Mouse (Mus musculus) olfactory bulb, adult 2 months (tissue): ENCODE measurements around the gene Got1. TPM values are rescaled to one million over a fixed set of nuclear protein-coding genes. Genes with fewer than 3 reads are reported as not detected.

Experiments used
- H3K27ac ChIP-seq: fragments of 200-500 bp; 2 replicates; pipeline ENCODE4 v1.5.1; 2012; ENCODE audit warnings: low read depth, low read length; ENCODE audit not compliant: insufficient read depth
- H3K4me1 ChIP-seq: fragments of 200-500 bp; 2 replicates; pipeline ENCODE4 v1.6.1; 2012; ENCODE audit warnings: low read length; ENCODE audit not compliant: control insufficient read depth, insufficient read depth
- H3K4me3 ChIP-seq: fragments of 200-500 bp; 2 replicates; pipeline ENCODE4 v1.5.1; 2012; ENCODE audit warnings: mild to moderate bottlenecking, low read depth, low read length, moderate library complexity; ENCODE audit not compliant: insufficient read depth
- CTCF ChIP-seq: fragments of 200-500 bp; IDR thresholded peaks from 2 replicates; pipeline ENCODE4 v1.5.1; 2012; ENCODE audit warnings: low read depth, mild to moderate bottlenecking, low read length, moderate library complexity; ENCODE audit not compliant: insufficient read depth
- POLR2A ChIP-seq: fragments of 200-500 bp; IDR thresholded peaks from 2 replicates; pipeline ENCODE4 v1.6.1; 2012; ENCODE audit warnings: mild to moderate bottlenecking, low read depth, low read length, moderate library complexity; ENCODE audit not compliant: insufficient read depth
- WGBS: fragments of 180-500 bp; shearing (Covaris S2); methylation state at CpG from one replicate; pipeline ENCODE4 v1.1.7; 2018; 5-methylcytosine and 5-hydroxymethylcytosine counted together
- polyA plus RNA-seq: library from polyadenylated mRNA; stranded (reverse); fragments of >200 nt; gene quantifications from 2 replicates; pipeline ENCODE4 v1.2.4, GENCODE M21; 2012; ENCODE audit warnings: low replicate concordance; ENCODE audit not compliant: missing spikeins, insufficient read depth, insufficient read length

Got1 gene
- polyA plus RNA-seq, 1 experiment: not detected

DNA sequence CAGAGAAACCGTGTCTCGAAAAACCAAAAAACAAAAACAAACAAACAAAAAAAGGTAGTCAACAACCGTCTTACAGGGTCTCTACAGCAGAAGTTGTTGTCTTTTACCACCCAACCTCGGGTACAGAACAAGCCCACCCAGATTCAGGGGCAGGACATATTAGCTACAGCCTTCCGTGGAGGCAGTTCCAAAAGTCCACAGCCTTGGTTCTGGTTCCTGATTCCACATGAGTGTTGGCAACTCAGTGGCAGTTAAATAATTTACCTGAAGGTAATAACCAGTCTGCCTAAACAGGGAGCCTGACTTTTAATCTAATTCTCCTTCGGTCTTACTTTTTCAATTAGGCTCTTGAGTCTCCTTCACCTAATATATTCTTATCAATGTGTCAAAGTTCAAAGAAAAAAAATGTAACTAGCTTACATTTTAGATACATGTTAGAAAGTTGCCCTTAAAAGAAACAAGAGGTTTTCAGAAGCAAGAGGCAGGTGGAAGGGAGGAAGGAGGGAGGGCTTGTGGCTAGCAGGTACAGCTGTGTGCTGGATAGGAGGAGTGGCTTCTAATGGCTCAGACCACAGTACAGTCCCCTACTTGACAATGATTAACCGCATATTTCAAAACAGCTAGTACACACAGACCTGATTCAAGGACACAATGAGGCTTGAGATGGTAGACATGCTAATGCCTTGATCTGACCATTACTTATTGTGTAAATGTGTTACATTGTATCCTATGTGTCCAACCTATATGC, 60.7 kb downstream of the Got1 start:
- no peak overlapping the region for H3K4me3 ChIP-seq
- H3K4me1 ChIP-seq: peaks cover 12% of the 10 kb centered on the region

DNA sequence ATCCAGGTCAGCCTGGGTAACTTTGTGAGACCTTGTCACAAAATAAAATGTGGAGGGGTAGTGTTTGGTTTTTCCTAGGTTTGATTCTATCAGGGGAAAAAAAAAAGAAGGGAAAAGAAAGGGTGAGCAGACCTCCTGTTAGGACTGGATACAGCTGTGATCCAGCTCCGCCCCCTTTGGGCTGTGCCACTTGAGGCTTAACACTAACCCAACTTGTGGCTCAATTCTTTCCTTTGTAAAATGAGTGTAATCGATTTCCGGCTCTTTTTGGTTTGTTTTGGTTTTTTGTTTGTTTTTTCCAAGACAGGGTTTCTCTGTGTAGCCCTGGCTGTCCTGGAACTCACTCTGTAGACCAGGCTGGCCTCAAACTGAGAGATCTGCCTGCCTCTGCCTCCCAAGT, 62.3 kb downstream of the Got1 start:
- TF ChIP-seq CTCF (no peak), POLR2A (no peak)
- no peak overlapping the region for H3K4me3 ChIP-seq
- H3K4me1 ChIP-seq: peaks cover 9% of the 10 kb centered on the region
- WGBS: 93% methylated on average over 3 of the region's 3 CpGs
- no peak overlapping the region for H3K27ac ChIP-seq

More for the DNA sequence above, 60.7 kb downstream of the Got1 start:
- H3K27ac ChIP-seq: no peak overlapping the region
- TF ChIP-seq POLR2A: no peak
- 90% methylated on average over 7 of the region's 7 CpGs for WGBS

DNA sequence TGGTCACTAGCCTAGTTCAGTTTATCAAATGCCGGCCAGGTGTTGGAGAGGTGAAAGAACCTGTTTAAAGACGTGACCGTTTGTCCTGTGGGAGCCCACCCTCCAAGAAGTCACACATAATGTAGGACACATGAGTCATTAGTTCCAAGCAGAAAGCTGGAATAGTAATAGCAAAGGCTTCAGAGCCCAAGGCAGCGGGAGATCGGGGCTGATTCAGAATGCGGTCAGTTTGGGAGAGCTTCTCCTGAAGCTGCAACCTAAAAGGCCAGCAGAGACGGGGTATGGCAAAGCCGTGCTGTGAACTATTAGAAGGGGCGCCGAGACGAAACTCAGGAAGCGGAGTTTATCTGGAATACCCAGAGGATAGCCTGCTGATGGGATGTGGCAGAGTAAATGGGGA, 63.9 kb downstream of the Got1 start:
- no peak for TF ChIP-seq CTCF
- no peak for TF ChIP-seq POLR2A
- WGBS: 71% methylated on average over 12 of the region's 12 CpGs
- no peak overlapping the region for H3K27ac ChIP-seq
- H3K4me1 ChIP-seq: peaks cover 3% of the 10 kb centered on the region
- no peak overlapping the region for H3K4me3 ChIP-seq

DNA sequence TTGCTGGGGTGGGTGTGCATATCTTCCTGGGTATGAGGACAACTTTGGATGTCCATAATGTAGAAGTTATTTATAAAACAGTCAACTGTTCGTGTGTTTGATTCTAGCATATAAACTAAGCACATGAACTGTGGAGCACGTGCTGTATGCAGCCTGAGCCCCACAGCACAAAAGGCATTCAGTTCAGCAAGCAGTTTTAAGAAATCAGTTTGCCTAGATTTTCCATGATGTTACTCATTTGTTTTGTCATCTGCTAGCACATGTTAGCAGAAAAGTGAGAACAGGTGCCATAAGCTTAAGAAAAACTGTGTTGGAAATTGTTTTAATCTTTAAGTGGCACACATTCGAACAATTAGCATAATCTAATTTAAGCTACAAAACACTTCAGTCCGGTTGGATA, 64.5 kb downstream of the Got1 start:
- 37% methylated on average over 4 of the region's 4 CpGs for WGBS

DNA sequence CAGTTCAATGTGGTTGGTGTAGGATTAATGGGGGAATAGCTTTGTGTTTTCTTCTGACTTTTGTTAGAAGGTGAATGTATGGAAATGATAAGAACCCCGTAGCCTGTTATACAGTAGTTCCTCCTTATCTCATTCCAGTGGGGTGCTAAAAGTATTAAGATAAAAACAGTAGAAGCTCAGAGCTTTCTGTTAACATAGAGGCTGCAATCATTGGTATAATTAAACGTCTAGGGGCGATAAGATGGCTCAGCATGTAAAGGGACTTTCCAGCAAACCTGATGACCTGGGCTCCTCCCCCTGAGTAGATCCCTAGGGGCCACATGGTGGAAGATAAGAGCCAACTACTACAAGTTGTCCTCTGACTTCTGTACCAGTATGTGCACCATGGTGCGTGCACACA, 71.4 kb downstream of the Got1 start:
- 63% methylated on average over 4 of the region's 4 CpGs for WGBS
- TF ChIP-seq POLR2A (no peak), CTCF (no peak)
- Histone ChIP-seq H3K4me3 (no peak overlapping the region), H3K27ac (no peak overlapping the region), H3K4me1 (no peaks in the 10 kb centered on the region)

More for the DNA sequence above, 64.5 kb downstream of the Got1 start:
- TF ChIP-seq POLR2A: no peak
- no peak for TF ChIP-seq CTCF
- peaks cover 3% of the 10 kb centered on the region for H3K4me1 ChIP-seq
- H3K27ac ChIP-seq: no peak overlapping the region
- no peak overlapping the region for H3K4me3 ChIP-seq

DNA sequence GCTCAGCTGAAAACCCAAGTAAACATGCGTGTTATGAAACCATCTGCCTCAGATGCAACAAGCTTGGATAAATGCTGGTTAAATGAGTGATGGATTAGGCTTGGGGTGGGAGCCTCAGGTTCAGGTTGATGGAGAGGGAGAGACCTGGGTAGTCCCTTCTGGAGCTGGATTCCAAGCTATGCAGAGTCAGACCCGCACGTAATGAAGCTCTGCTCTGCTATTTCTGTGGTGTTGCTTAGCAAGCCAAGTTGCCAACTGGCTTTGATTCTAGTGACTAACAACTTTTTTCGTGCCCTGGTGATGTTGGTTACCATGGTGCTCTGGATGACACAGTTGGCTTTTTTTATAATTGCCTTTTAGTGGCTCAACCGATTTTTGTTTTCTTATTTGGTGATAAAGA, 72.2 kb downstream of the Got1 start:
- Histone ChIP-seq H3K27ac (peak overlapping the region; percentile 96), H3K4me1 (no peaks in the 10 kb centered on the region), H3K4me3 (no peak overlapping the region; the same call in 1 of the 2 replicates)
- TF ChIP-seq CTCF (no peak), POLR2A (no peak)
- WGBS: 26% methylated on average over 5 of the region's 5 CpGs

DNA sequence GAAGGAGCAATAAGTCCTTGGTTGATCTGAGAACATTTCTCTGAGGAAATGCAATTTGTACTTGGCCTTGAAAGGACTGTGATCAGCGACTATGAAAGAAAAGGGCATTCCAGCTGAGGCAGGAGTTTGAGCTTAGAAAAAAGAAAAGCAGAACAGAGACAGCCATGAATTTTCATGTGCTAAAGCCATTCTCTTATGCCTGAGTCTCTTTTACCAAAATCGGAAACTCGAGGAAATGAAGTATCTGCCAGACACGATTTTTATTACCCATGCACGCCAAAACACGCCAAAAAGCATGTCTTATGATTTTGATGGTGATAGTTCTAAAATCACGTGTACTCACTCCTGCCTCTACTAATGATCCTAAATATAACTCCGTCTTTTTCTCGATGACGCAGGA, 72.8 kb downstream of the Got1 start:
- Histone ChIP-seq H3K27ac (0 out of 2 replicates have a peak overlapping the region, but pooled peaks have one; percentile 46), H3K4me3 (no peak overlapping the region), H3K4me1 (no peaks in the 10 kb centered on the region)
- no peak for TF ChIP-seq POLR2A
- no peak for TF ChIP-seq CTCF
- WGBS: 58% methylated on average over 10 of the region's 10 CpGs

Other genes starting within 250 kb of the Got1 start
- gene Hpse2, start 136.2 kb downstream of the Got1 start, polyA plus RNA-seq: not detected in 2 replicates
- gene Cnnm1, start 84.2 kb downstream of the Got1 start, polyA plus RNA-seq: not detected in 2 replicates
- not detected in 2 replicates for gene Nkx2-3, start 87.7 kb upstream of the Got1 start, polyA plus RNA-seq
- gene Slc25a28, start 150.3 kb upstream of the Got1 start, polyA plus RNA-seq: 123 TPM in 1 of 2 replicates, not detected in the other
- not detected in 2 replicates for gene Entpd7, start 165.1 kb upstream of the Got1 start, polyA plus RNA-seq
- gene Cutc, start 228.4 kb upstream of the Got1 start, polyA plus RNA-seq: not detected in 2 replicates
- not detected in 2 replicates for gene Cox15, start 228.4 kb upstream of the Got1 start, polyA plus RNA-seq